Mouse (Mus musculus): ENCODE data around the gene Gnb5. TPM values are rescaled to one million over a fixed set of nuclear protein-coding genes. Genes with fewer than 3 reads are reported as not detected.

Gene Gnb5
- total and polyA plus RNA-seq, 2 experiments from 2014 or later, result 73.2 to 91.4 TPM

DNA sequence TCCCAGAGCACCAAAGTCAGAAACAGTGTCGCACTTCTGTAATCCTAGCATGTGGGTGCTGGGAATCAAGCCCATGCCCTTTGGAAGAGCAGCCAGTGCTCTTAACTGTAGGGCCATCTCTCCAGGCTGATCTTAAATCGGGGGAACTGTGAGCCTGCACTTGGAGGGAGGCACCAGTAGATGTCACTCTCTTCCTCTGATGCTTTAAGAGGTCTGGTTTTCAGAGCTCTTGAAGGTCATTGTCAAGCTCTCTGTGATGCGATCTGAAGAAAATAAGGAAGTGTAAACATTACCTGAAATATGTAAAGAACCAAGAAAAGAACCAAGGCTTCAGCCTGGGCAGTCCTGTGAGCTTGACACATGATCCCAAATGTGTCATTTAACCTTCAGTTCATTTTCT, 23.3 kb upstream of the Gnb5 start:
- Histone ChIP-seq H3K9ac (no peak overlapping the region), H3K36me3 (ENCODE audit: insufficient read depth) (no peaks in the 10 kb centered on the region), H3K27ac (ENCODE audit: low read depth, low read length) (no peak overlapping the region), H3K4me1 (ENCODE audit: insufficient read depth) (no peaks in the 10 kb centered on the region), H3K4me2 (ENCODE audit: low read depth) (no peak overlapping the region), H3K9me3 (ENCODE audit: low read length) (no peaks in the 10 kb centered on the region), H3K4me3 (ENCODE audit: low read depth, low read length) (no peak overlapping the region), H3K27me3 (ENCODE audit: insufficient read depth, low read length) (no peaks in the 10 kb centered on the region)
- peak; percentile 73 for ATAC-seq
- WGBS, result 13% methylated on average over 3 of the region's 3 CpGs
- peak; percentile 91 for TF ChIP-seq CTCF (IDR thresholded peaks at IDR 0.05; ENCODE audit: low read depth)
- DNase-seq, result peak; percentile 78

DNA sequence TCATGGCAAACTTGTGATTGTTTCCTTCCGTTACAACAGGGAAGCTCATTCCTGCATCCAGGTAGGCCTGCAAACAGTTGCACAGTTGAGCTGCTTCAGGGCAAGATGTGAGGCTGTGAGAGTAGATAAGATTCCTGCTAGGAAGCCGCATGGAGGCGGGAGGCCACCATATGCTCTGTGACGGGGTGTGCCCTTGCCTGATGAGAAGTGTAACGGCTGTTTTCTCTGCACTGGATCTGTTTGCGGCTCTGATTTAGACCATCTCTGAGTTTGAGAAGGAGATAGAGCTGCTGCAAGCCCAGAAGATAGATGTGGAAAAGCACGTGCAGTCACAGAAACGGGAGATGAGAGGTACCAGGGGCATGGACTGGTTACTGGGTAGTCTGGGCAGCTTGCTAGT, 22.5 kb upstream of the Gnb5 start:
- no peak overlapping the region for H3K9ac ChIP-seq
- no peak for ATAC-seq
- H3K4me2 ChIP-seq (ENCODE audit: low read depth), result no peak overlapping the region
- 84% methylated on average over 8 of the region's 8 CpGs for WGBS
- no peaks in the 10 kb centered on the region for H3K36me3 ChIP-seq (ENCODE audit: insufficient read depth)
- H3K4me3 ChIP-seq (ENCODE audit: low read depth, low read length), result no peak overlapping the region
- no peak for DNase-seq
- no peak for TF ChIP-seq CTCF (IDR thresholded peaks at IDR 0.05; ENCODE audit: low read depth)
- no peaks in the 10 kb centered on the region for H3K9me3 ChIP-seq (ENCODE audit: low read length)
- H3K27me3 ChIP-seq (ENCODE audit: insufficient read depth, low read length), result no peaks in the 10 kb centered on the region
- H3K27ac ChIP-seq (ENCODE audit: low read depth, low read length), result no peak overlapping the region
- H3K4me1 ChIP-seq (ENCODE audit: insufficient read depth), result no peaks in the 10 kb centered on the region

DNA sequence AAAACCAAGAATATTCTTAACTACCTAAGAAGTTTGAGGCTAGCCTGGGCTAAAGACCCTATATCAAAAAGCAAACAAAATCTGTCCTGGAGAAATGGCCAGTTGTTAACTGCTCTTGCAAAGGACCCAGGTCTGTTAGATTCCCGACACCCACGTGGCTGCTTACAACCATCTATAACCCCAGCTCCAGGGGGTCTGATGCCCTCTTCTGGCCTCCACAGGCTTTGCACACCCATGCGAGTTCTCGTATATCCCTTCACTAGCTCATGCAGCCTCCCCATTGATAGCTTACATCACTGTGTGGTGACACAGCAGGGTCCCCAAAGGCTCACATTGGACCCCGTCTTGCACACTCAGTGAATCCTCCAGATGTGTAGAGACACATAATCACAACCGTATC, 20.7 kb upstream of the Gnb5 start:
- no peak for ATAC-seq
- no peak for TF ChIP-seq CTCF (IDR thresholded peaks at IDR 0.05; ENCODE audit: low read depth)
- WGBS, result 83% methylated on average over 6 of the region's 6 CpGs
- H3K4me1 ChIP-seq (ENCODE audit: insufficient read depth), result no peaks in the 10 kb centered on the region
- H3K4me3 ChIP-seq (ENCODE audit: low read depth, low read length), result no peak overlapping the region
- H3K36me3 ChIP-seq (ENCODE audit: insufficient read depth), result no peaks in the 10 kb centered on the region
- no peak overlapping the region for H3K9ac ChIP-seq
- no peaks in the 10 kb centered on the region for H3K9me3 ChIP-seq (ENCODE audit: low read length)
- H3K4me2 ChIP-seq (ENCODE audit: low read depth), result no peak overlapping the region
- no peak for DNase-seq
- H3K27ac ChIP-seq (ENCODE audit: low read depth, low read length), result no peak overlapping the region
- no peaks in the 10 kb centered on the region for H3K27me3 ChIP-seq (ENCODE audit: insufficient read depth, low read length)

DNA sequence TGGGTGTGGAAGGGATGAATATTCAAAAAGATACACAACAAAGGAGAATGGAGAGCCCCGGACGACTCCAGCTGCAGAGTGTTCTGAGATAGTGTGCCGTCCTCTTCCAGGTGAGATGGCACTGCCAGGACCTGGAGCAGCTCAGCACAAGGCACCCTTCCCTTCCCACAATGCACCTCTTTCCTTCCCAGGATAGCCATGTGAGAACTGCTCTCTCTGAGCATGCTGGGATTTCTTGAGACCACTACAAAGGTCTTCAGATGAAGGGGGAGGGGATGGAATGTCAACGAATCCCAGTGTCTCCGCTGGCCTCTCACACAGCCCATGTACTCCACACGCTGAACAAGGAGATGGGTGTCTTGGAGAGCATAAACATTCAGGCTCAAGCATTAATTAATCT, 18.5 kb upstream of the Gnb5 start:
- H3K27me3 ChIP-seq (ENCODE audit: insufficient read depth, low read length), result no peaks in the 10 kb centered on the region
- no peak overlapping the region for H3K27ac ChIP-seq (ENCODE audit: low read depth, low read length)
- no peaks in the 10 kb centered on the region for H3K9me3 ChIP-seq (ENCODE audit: low read length)
- 69% methylated on average over 6 of the region's 6 CpGs for WGBS
- no peak overlapping the region for H3K4me3 ChIP-seq (ENCODE audit: low read depth, low read length)
- H3K4me2 ChIP-seq (ENCODE audit: low read depth), result no peak overlapping the region
- H3K36me3 ChIP-seq (ENCODE audit: insufficient read depth), result no peaks in the 10 kb centered on the region
- ATAC-seq, result no peak
- DNase-seq, result no peak
- no peak for TF ChIP-seq CTCF (IDR thresholded peaks at IDR 0.05; ENCODE audit: low read depth)
- H3K4me1 ChIP-seq (ENCODE audit: insufficient read depth), result no peaks in the 10 kb centered on the region
- H3K9ac ChIP-seq, result no peak overlapping the region

GRCm38 (mm10) chr9:75289545-75289944, 16.5 kb upstream of the Gnb5 start:
- H3K9me3 ChIP-seq (ENCODE audit: low read length), result no peaks in the 10 kb centered on the region
- no peak overlapping the region for H3K27ac ChIP-seq (ENCODE audit: low read depth, low read length)
- no peak for TF ChIP-seq CTCF (IDR thresholded peaks at IDR 0.05; ENCODE audit: low read depth)
- no peak overlapping the region for H3K9ac ChIP-seq
- H3K4me2 ChIP-seq (ENCODE audit: low read depth), result no peak overlapping the region
- ATAC-seq (no peak), DNase-seq (no peak)
- WGBS, result 51% methylated on average over 4 of the region's 4 CpGs
- H3K4me1 ChIP-seq (ENCODE audit: insufficient read depth), result no peaks in the 10 kb centered on the region
- H3K27me3 ChIP-seq (ENCODE audit: insufficient read depth, low read length), result no peaks in the 10 kb centered on the region
- H3K4me3 ChIP-seq (ENCODE audit: low read depth, low read length), result no peak overlapping the region
- no peaks in the 10 kb centered on the region for H3K36me3 ChIP-seq (ENCODE audit: insufficient read depth)

- DNase-seq (no peak), ATAC-seq (no peak)
- Histone ChIP-seq H3K4me3 (ENCODE audit: low read depth, low read length) (no peak overlapping the region), H3K4me2 (ENCODE audit: low read depth) (no peak overlapping the region), H3K27me3 (ENCODE audit: insufficient read depth, low read length) (no peaks in the 10 kb centered on the region), H3K4me1 (ENCODE audit: insufficient read depth) (no peaks in the 10 kb centered on the region), H3K27ac (ENCODE audit: low read depth, low read length) (no peak overlapping the region), H3K9ac (no peak overlapping the region), H3K36me3 (ENCODE audit: insufficient read depth) (no peaks in the 10 kb centered on the region), H3K9me3 (ENCODE audit: low read length) (no peaks in the 10 kb centered on the region)
- 81% methylated on average over 2 of the region's 2 CpGs for WGBS
- peak; percentile 35 for TF ChIP-seq CTCF (IDR thresholded peaks at IDR 0.05; ENCODE audit: low read depth)
Observed at GRCm38 (mm10) chr9:75299342-75299741, 6.7 kb upstream of the Gnb5 start.

DNA sequence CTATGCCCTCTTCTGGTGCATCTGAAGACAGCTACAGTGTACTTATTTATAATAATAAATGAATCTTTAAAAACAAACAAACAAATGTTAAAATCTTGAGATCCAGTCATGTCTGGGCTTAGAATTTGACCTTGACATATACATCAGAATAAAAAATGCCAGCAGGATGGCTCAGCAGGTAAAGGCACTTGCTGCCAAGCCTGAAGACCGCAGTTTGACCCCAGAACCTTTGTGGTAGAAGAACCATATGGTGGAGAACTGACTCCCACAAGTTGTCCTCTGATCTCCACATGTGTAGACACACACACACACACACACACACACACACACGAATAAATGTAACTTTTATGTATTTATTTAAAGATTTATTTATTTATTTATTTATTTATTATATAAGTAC, 3.1 kb upstream of the Gnb5 start:
- DNase-seq, result no peak
- WGBS, result 82% methylated on average over 2 of the region's 2 CpGs

More for the DNA sequence above, 3.1 kb upstream of the Gnb5 start:
- no peaks in the 10 kb centered on the region for H3K27me3 ChIP-seq (ENCODE audit: insufficient read depth, low read length)
- H3K4me2 ChIP-seq (ENCODE audit: low read depth), result no peak overlapping the region
- H3K27ac ChIP-seq (ENCODE audit: low read depth, low read length), result no peak overlapping the region
- TF ChIP-seq CTCF (IDR thresholded peaks at IDR 0.05; ENCODE audit: low read depth), result no peak
- no peaks in the 10 kb centered on the region for H3K9me3 ChIP-seq (ENCODE audit: low read length)
- no peaks in the 10 kb centered on the region for H3K4me1 ChIP-seq (ENCODE audit: insufficient read depth)
- no peak overlapping the region for H3K4me3 ChIP-seq (ENCODE audit: low read depth, low read length)
- H3K9ac ChIP-seq, result no peak overlapping the region
- H3K36me3 ChIP-seq (ENCODE audit: insufficient read depth), result no peaks in the 10 kb centered on the region
- no peak for ATAC-seq
